Mouse (Mus musculus) forebrain, embryonic 15.5 days (tissue): ENCODE results near the gene Fes. TPM values are rescaled to one million over a fixed set of nuclear protein-coding genes. Genes with fewer than 3 reads are reported as not detected.

Experiments used
- ATAC-seq: fragments of 200-750 bp; cut with Nextera tagmentation; replicated peaks from 2 replicates; pipeline ENCODE4 v1.8.0; 2017; ENCODE audit warnings: mild to moderate bottlenecking, moderate TSS enrichment, moderate library complexity
- H3K27ac ChIP-seq: fragments of 300-500 bp; sonication (generic); replicated peaks from 2 replicates; pipeline ENCODE4 v1.5.1; 2015; ENCODE audit warnings: mild to moderate bottlenecking, inconsistent platforms
- H3K27me3 ChIP-seq: fragments of 300-500 bp; sonication (generic); 2 replicates; pipeline ENCODE4 v1.6.1; 2015; ENCODE audit warnings: inconsistent platforms
- H3K36me3 ChIP-seq: fragments of 300-500 bp; sonication (generic); 2 replicates; pipeline ENCODE4 v1.6.1; 2015; ENCODE audit warnings: mild to moderate bottlenecking, inconsistent platforms
- H3K4me1 ChIP-seq: fragments of 300-500 bp; sonication (generic); 2 replicates; pipeline ENCODE4 v1.6.1; 2015; ENCODE audit warnings: inconsistent platforms
- H3K4me2 ChIP-seq: fragments of 300-500 bp; sonication (generic); replicated peaks from 2 replicates; pipeline ENCODE4 v1.6.1; 2015; ENCODE audit warnings: mild to moderate bottlenecking, inconsistent platforms
- H3K4me3 ChIP-seq: fragments of 300-500 bp; sonication (generic); 2 replicates; pipeline ENCODE4 v1.5.1; 2015; ENCODE audit warnings: mild to moderate bottlenecking, inconsistent platforms
- H3K9ac ChIP-seq: fragments of 300-500 bp; sonication (generic); replicated peaks from 2 replicates; pipeline ENCODE4 v1.6.1; 2015; ENCODE audit warnings: mild to moderate bottlenecking, inconsistent platforms
- H3K9me3 ChIP-seq: fragments of 300-500 bp; sonication (generic); 2 replicates; pipeline ENCODE4 v1.6.1; 2016; ENCODE audit warnings: inconsistent platforms
- WGBS: fragments of 180-500 bp; shearing (Covaris S2); methylation state at CpG from one replicate; pipeline ENCODE4 v1.1.7; 2015; ENCODE audit warnings: mixed read lengths; 5-methylcytosine and 5-hydroxymethylcytosine counted together
- polyA plus RNA-seq: library from polyadenylated mRNA; unstranded; fragments of >200 nt; fragmentation: Nextera tagmentation; extraction: Ambion mirVana; gene quantifications from 2 replicates; pipeline ENCODE4 v1.2.1, GENCODE M21; 2015

Fes gene
- polyA plus RNA-seq, 1 experiment from 2014 or later: 2.6 TPM

GRCm38 (mm10) chr7:80336932-80337331 lies 50.8 kb downstream of the Fes start:
- 94% methylated on average over 3 of the region's 3 CpGs for WGBS
- Histone ChIP-seq H3K9ac (no peak overlapping the region), H3K4me2 (no peak overlapping the region), H3K4me1 (peaks cover 29% of the 10 kb centered on the region), H3K9me3 (no peaks in the 10 kb centered on the region), H3K4me3 (no peak overlapping the region), H3K27ac (no peak overlapping the region), H3K36me3 (peaks cover 55% of the 10 kb centered on the region), H3K27me3 (no peaks in the 10 kb centered on the region)
- no peak for ATAC-seq

- H3K4me3 ChIP-seq: no peak overlapping the region
- peaks cover 20% of the 10 kb centered on the region for H3K4me1 ChIP-seq
- peaks cover 76% of the 10 kb centered on the region for H3K36me3 ChIP-seq
- H3K9me3 ChIP-seq: no peaks in the 10 kb centered on the region
- H3K27ac ChIP-seq: no peak overlapping the region
- H3K4me2 ChIP-seq: no peak overlapping the region
- ATAC-seq: no peak
- H3K27me3 ChIP-seq: no peaks in the 10 kb centered on the region
- no peak overlapping the region for H3K9ac ChIP-seq
- WGBS: 94% methylated on average over 4 of the region's 4 CpGs
Observed at GRCm38 (mm10) chr7:80334848-80335247, 52.9 kb downstream of the Fes start.

GRCm38 (mm10) chr7:80331433-80331832 lies 56.3 kb downstream of the Fes start:
- no peaks in the 10 kb centered on the region for H3K27me3 ChIP-seq
- WGBS: 95% methylated on average over 19 of the region's 19 CpGs

GRCm38 (mm10) chr7:80330278-80330677 lies 57.5 kb downstream of the Fes start:
- no peak for ATAC-seq
- Histone ChIP-seq H3K9ac (no peak overlapping the region), H3K27ac (no peak overlapping the region), H3K4me2 (no peak overlapping the region), H3K4me3 (no peak overlapping the region), H3K36me3 (peaks cover 96% of the 10 kb centered on the region), H3K9me3 (no peaks in the 10 kb centered on the region), H3K27me3 (no peaks in the 10 kb centered on the region), H3K4me1 (0 out of 2 replicates have a peak, but pooled peaks cover 1% of the 10 kb centered on the region)
- 81% methylated on average over 8 of the region's 8 CpGs for WGBS

More at GRCm38 (mm10) chr7:80331433-80331832, 56.3 kb downstream of the Fes start:
- no peak overlapping the region for H3K4me3 ChIP-seq
- no peak overlapping the region for H3K9ac ChIP-seq
- peaks cover 96% of the 10 kb centered on the region for H3K36me3 ChIP-seq
- H3K4me2 ChIP-seq: no peak overlapping the region
- ATAC-seq: no peak
- H3K4me1 ChIP-seq: 0 out of 2 replicates have a peak, but pooled peaks cover 3% of the 10 kb centered on the region
- no peaks in the 10 kb centered on the region for H3K9me3 ChIP-seq
- no peak overlapping the region for H3K27ac ChIP-seq

Other genes with a start within 250 kb of the Fes start
- 22.7 and 24.7 TPM in 2 replicates for gene Sema4b, start 201.1 kb downstream of the Fes start, polyA plus RNA-seq
- gene Cib1, start 155.1 kb downstream of the Fes start, polyA plus RNA-seq: 31.6 and 32.7 TPM in 2 replicates
- gene Gdpgp1, start 155.1 kb downstream of the Fes start, polyA plus RNA-seq: 3.6 and 3.9 TPM in 2 replicates
- gene Ttll13, start 141.6 kb downstream of the Fes start, polyA plus RNA-seq: 1.0 and 1.1 TPM in 2 replicates
- 67.7 and 67.9 TPM in 2 replicates for gene Ngrn, start 126.7 kb downstream of the Fes start, polyA plus RNA-seq
- gene Vps33b, start 118.3 kb downstream of the Fes start, polyA plus RNA-seq: 17.4 and 19.8 TPM in 2 replicates
- 91.2 and 94.4 TPM in 2 replicates for gene Prc1, start 93.5 kb downstream of the Fes start, polyA plus RNA-seq
- 13.5 and 14.6 TPM in 2 replicates for gene Rccd1, start 63.5 kb downstream of the Fes start, polyA plus RNA-seq
- gene Unc45a, start 46.9 kb downstream of the Fes start, polyA plus RNA-seq: 48.2 and 54.3 TPM in 2 replicates
- 23.0 and 25.4 TPM in 2 replicates for gene Hddc3, start 44.8 kb downstream of the Fes start, polyA plus RNA-seq
- gene Man2a2, start 16.6 kb downstream of the Fes start, polyA plus RNA-seq: 19.2 and 20.3 TPM in 2 replicates
- 4.8 and 4.9 TPM in 2 replicates for gene Furin, start 17.5 kb upstream of the Fes start, polyA plus RNA-seq
- 14.5 and 17.3 TPM in 2 replicates for gene Blm, start 147.2 kb upstream of the Fes start, polyA plus RNA-seq